Mouse (Mus musculus) MEL (cell line): Measurements from ENCODE around the gene Grik4.

Experiments
- BHLHE40 ChIP-seq: IDR thresholded peaks from 2 replicates; pipeline ENCODE4 v1.6.1; 2012; ENCODE audit warnings: low read depth, mild to moderate bottlenecking, inconsistent platforms, low read length, improper control_type of control experiment, borderline replicate concordance
- ZNF384 ChIP-seq: IDR thresholded peaks from 2 replicates; pipeline ENCODE4 v1.6.1; 2012; ENCODE audit warnings: low read depth, mild to moderate bottlenecking, inconsistent platforms, low read length, improper control_type of control experiment

DNA sequence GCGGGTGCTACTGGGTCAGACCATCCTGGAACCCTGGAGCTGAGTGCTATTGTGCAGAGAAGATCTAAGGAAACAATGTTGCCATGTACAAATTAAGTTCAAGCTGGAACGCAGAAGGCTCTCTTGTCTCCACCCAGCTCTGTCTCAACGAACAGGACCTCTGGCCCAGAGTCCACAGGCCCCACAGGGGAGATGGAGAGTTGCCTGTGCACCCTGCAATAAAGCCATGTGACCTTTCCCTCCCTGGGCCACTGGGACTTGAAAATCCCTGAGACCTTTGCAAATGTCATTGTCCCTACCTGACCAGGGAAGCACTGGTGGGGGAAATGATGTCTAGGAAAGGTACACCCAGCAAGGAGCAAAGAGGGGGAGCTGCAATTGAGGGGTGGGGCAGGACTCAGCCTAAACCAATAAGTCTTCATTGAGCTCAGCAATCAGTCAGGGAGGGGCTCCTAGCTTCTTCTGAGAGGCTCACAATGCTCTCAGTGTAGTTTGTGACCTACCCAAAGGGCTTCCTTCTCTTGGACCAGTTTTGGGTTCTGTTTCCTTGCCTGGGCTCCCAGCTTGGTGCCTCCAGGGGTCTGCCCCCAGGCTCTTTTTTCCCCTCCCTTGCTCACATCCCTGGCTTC is 187.2 kb downstream of the Grik4 start:
- TF ChIP-seq ZNF384 (no peak), BHLHE40 (no peak)
